Mouse (Mus musculus) gonadal fat pad, adult 2 months (tissue): Measurements from ENCODE around the gene Sf3b1. TPM values are rescaled to one million over a fixed set of nuclear protein-coding genes. Genes with fewer than 3 reads are reported as not detected.
"Not testable (repeated sequence)": the region's sequence is repeated elsewhere in the genome, so short reads cannot be mapped to it uniquely, and the experiment has no call there.

Experiments used
- DNase-seq: peaks from one replicate; pipeline ENCODE4 v3.0.0-alpha.2; 2012; ENCODE audit warnings: low read depth
- polyA plus RNA-seq: library from polyadenylated mRNA; depleted of rRNA; stranded (reverse); fragments of >200 nt; gene quantifications from 2 replicates; pipeline ENCODE4 v1.2.3, GENCODE M21; 2012; rRNA removed

The Sf3b1 gene
- polyA plus RNA-seq, 1 experiment: 53.3 TPM

- not testable (repeated sequence) for DNase-seq
Measured at GRCm38 (mm10) chr1:54956995-54957394, 70.3 kb downstream of the Sf3b1 start.

- no peak for DNase-seq
Measured at GRCm38 (mm10) chr1:54954856-54955255, 72.4 kb downstream of the Sf3b1 start.

- DNase-seq: no peak
Measured at GRCm38 (mm10) chr1:54944648-54945047, 82.6 kb downstream of the Sf3b1 start.

GRCm38 (mm10) chr1:54935466-54935865 lies 91.8 kb downstream of the Sf3b1 start:
- no peak for DNase-seq

Other genes with a start within 250 kb of the Sf3b1 start
- gene Ankrd44, start 101.1 kb downstream of the Sf3b1 start, polyA plus RNA-seq: 15.4 and 18.6 TPM in 2 replicates
- 12.2 and 13.7 TPM in 2 replicates for gene Coq10b, start 25.3 kb upstream of the Sf3b1 start, polyA plus RNA-seq
- 23.7 and 29.1 TPM in 2 replicates for gene Hspe1, start 60.7 kb upstream of the Sf3b1 start, polyA plus RNA-seq
- gene Hspd1, start 60.8 kb upstream of the Sf3b1 start, polyA plus RNA-seq: 35.0 and 39.5 TPM in 2 replicates
- 11.7 and 12.5 TPM in 2 replicates for gene Mob4, start 103.8 kb upstream of the Sf3b1 start, polyA plus RNA-seq
- gene Rftn2, start 199.3 kb upstream of the Sf3b1 start, polyA plus RNA-seq: 1.6 and 2.2 TPM in 2 replicates
- gene Mars2, start 209.7 kb upstream of the Sf3b1 start, polyA plus RNA-seq: 1.4 and 1.5 TPM in 2 replicates